Mouse (Mus musculus): Measurements from ENCODE around the gene Nae1. TPM values are rescaled to one million over a fixed set of nuclear protein-coding genes. Genes with fewer than 3 reads are reported as not detected.

Gene Nae1
- polyA plus RNA-seq, 1 experiment from 2014 or later, result 43.1 TPM

GRCm38 (mm10) chr8:104517872-104518271 lies 16.6 kb downstream of the Nae1 start:
- H3K9ac ChIP-seq, result no peak overlapping the region
- ATAC-seq (ENCODE audit: low read depth) (no peak), DNase-seq (no peak)
- H3K4me1 ChIP-seq (replicated peaks), result no peaks in the 10 kb centered on the region
- H3K27me3 ChIP-seq, result no peaks in the 10 kb centered on the region
- no peak overlapping the region for H3K4me3 ChIP-seq (replicated peaks)
- H3K36me3 ChIP-seq, result peaks cover 55% of the 10 kb centered on the region
- no peaks in the 10 kb centered on the region for H3K9me3 ChIP-seq (replicated peaks)
- H3K4me2 ChIP-seq, result no peak overlapping the region
- no peak overlapping the region for H3K27ac ChIP-seq
- 72% methylated on average over 5 of the region's 5 CpGs for WGBS (ENCODE audit: insufficient replicate concordance)

- H3K27me3 ChIP-seq, result no peaks in the 10 kb centered on the region
- H3K4me1 ChIP-seq (replicated peaks), result peaks cover 12% of the 10 kb centered on the region
- H3K9ac ChIP-seq, result no peak overlapping the region
- peak overlapping the region; percentile 80; the same call in 1 of the 2 replicates for H3K4me2 ChIP-seq
- no peaks in the 10 kb centered on the region for H3K9me3 ChIP-seq (replicated peaks)
- no peak for ATAC-seq (ENCODE audit: low read depth)
- peaks cover 14% of the 10 kb centered on the region; the same call in 1 of the 2 replicates for H3K36me3 ChIP-seq
- DNase-seq, result no peak
- no peak overlapping the region for H3K4me3 ChIP-seq (replicated peaks)
- H3K27ac ChIP-seq, result no peak overlapping the region
- 81% methylated on average over 3 of the region's 3 CpGs for WGBS (ENCODE audit: insufficient replicate concordance)
Observed at GRCm38 (mm10) chr8:104510134-104510533, 24.3 kb downstream of the Nae1 start.

- H3K9ac ChIP-seq, result peak within 1 kb of the TSS; percentile 67
- peaks cover 8% of the 10 kb centered on the region; the same call in 1 of the 2 replicates for H3K36me3 ChIP-seq
- ATAC-seq (ENCODE audit: low read depth) (peak; percentile 31), DNase-seq (peak; percentile 2)
- peak within 1 kb of the TSS; percentile 80 for H3K4me2 ChIP-seq
- peak within 1 kb of the TSS; percentile 59 for H3K4me3 ChIP-seq (replicated peaks)
- H3K27ac ChIP-seq, result no peak within 1 kb of the TSS
- 3% methylated on average over 63 of the region's 64 CpGs for WGBS (ENCODE audit: insufficient replicate concordance)
- no peaks in the 10 kb centered on the region for H3K9me3 ChIP-seq (replicated peaks)
- H3K27me3 ChIP-seq, result no peaks in the 10 kb centered on the region
- H3K4me1 ChIP-seq (replicated peaks), result peaks cover 12% of the 10 kb centered on the region
Observed at GRCm38 (mm10) chr8:104509061-104510006, 25.1 kb downstream of the Nae1 start, which contains the start of gene Terb1. Gene Terb1, minus strand, starts transcription at chr8:104509910.

- Histone ChIP-seq H3K4me2 (no peak overlapping the region), H3K27ac (no peak overlapping the region), H3K4me1 (replicated peaks) (no peaks in the 10 kb centered on the region), H3K4me3 (replicated peaks) (no peak overlapping the region), H3K9ac (no peak overlapping the region), H3K36me3 (no peaks in the 10 kb centered on the region), H3K27me3 (0 out of 2 replicates have a peak, but pooled peaks cover 3% of the 10 kb centered on the region), H3K9me3 (replicated peaks) (no peaks in the 10 kb centered on the region)
- DNase-seq (no peak), ATAC-seq (ENCODE audit: low read depth) (no peak)
- WGBS (ENCODE audit: insufficient replicate concordance), result 37% methylated on average over 1 of the region's 1 CpGs
Observed at GRCm38 (mm10) chr8:104479091-104479490, 55.3 kb downstream of the Nae1 start.

- Histone ChIP-seq H3K27me3 (no peaks in the 10 kb centered on the region), H3K4me3 (replicated peaks) (no peak overlapping the region), H3K36me3 (no peaks in the 10 kb centered on the region), H3K4me1 (replicated peaks) (no peaks in the 10 kb centered on the region), H3K9me3 (replicated peaks) (no peaks in the 10 kb centered on the region), H3K27ac (no peak overlapping the region), H3K9ac (no peak overlapping the region), H3K4me2 (no peak overlapping the region)
- 57% methylated on average over 3 of the region's 3 CpGs for WGBS (ENCODE audit: insufficient replicate concordance)
- ATAC-seq (ENCODE audit: low read depth) (no peak), DNase-seq (no peak)
Observed at GRCm38 (mm10) chr8:104472465-104472864, 62.0 kb downstream of the Nae1 start.

GRCm38 (mm10) chr8:104467463-104467862 lies 67.0 kb downstream of the Nae1 start:
- H3K4me3 ChIP-seq (replicated peaks), result no peak overlapping the region
- H3K9me3 ChIP-seq (replicated peaks), result no peaks in the 10 kb centered on the region
- DNase-seq, result no peak
- H3K36me3 ChIP-seq, result no peaks in the 10 kb centered on the region
- H3K4me2 ChIP-seq, result no peak overlapping the region
- 34% methylated on average over 2 of the region's 2 CpGs for WGBS (ENCODE audit: insufficient replicate concordance)
- no peaks in the 10 kb centered on the region for H3K4me1 ChIP-seq (replicated peaks)
- no peak for ATAC-seq (ENCODE audit: low read depth)
- no peak overlapping the region for H3K27ac ChIP-seq
- H3K9ac ChIP-seq, result no peak overlapping the region
- H3K27me3 ChIP-seq, result no peaks in the 10 kb centered on the region

Other genes with a start within 250 kb of the Nae1 start
- not detected in 2 replicates for gene Cmtm2a, start 241.5 kb downstream of the Nae1 start, polyA plus RNA-seq (2015; fragmentation: Nextera tagmentation; extraction: Ambion mirVana)
- not detected in 2 replicates for gene Gm45711, start 224.6 kb downstream of the Nae1 start, polyA plus RNA-seq (2015; fragmentation: Nextera tagmentation; extraction: Ambion mirVana)
- gene Cmtm1, start 224.5 kb downstream of the Nae1 start, polyA plus RNA-seq (2015; fragmentation: Nextera tagmentation; extraction: Ambion mirVana), result not detected in 2 replicates
- not detected in 2 replicates for gene Gm11020, start 213.1 kb downstream of the Nae1 start, polyA plus RNA-seq (2015; fragmentation: Nextera tagmentation; extraction: Ambion mirVana)
- gene Cmtm2b, start 212.4 kb downstream of the Nae1 start, polyA plus RNA-seq (2015; fragmentation: Nextera tagmentation; extraction: Ambion mirVana), result not detected in 2 replicates
- gene Cmtm3, start 195.2 kb downstream of the Nae1 start, polyA plus RNA-seq (2015; fragmentation: Nextera tagmentation; extraction: Ambion mirVana), result 20.9 and 23.5 TPM in 2 replicates
- gene Cmtm4, start 138.8 kb downstream of the Nae1 start, polyA plus RNA-seq (2015; fragmentation: Nextera tagmentation; extraction: Ambion mirVana), result 0.40 and 0.56 TPM in 2 replicates
- gene Dync1li2, start 91.6 kb downstream of the Nae1 start, polyA plus RNA-seq (2015; fragmentation: Nextera tagmentation; extraction: Ambion mirVana), result 13.5 and 16.2 TPM in 2 replicates
- gene Terb1, start 24.7 kb downstream of the Nae1 start, polyA plus RNA-seq (2015; fragmentation: Nextera tagmentation; extraction: Ambion mirVana), result 0.03 TPM in 1 of 2 replicates, not detected in the other
- gene Car7, start 52 bp upstream of the Nae1 start, polyA plus RNA-seq (2015; fragmentation: Nextera tagmentation; extraction: Ambion mirVana), result 3.7 and 4.2 TPM in 2 replicates
- gene Pdp2, start 56.8 kb upstream of the Nae1 start, polyA plus RNA-seq (2015; fragmentation: Nextera tagmentation; extraction: Ambion mirVana), result 4.4 and 5.7 TPM in 2 replicates
- gene Cdh16, start 89.8 kb upstream of the Nae1 start, polyA plus RNA-seq (2015; fragmentation: Nextera tagmentation; extraction: Ambion mirVana), result not detected in 2 replicates
- gene Rrad, start 96.7 kb upstream of the Nae1 start, polyA plus RNA-seq (2015; fragmentation: Nextera tagmentation; extraction: Ambion mirVana), result 0.75 and 0.82 TPM in 2 replicates
- gene Ciao2b, start 107.3 kb upstream of the Nae1 start, polyA plus RNA-seq (2015; fragmentation: Nextera tagmentation; extraction: Ambion mirVana), result 64.9 and 65.0 TPM in 2 replicates
- gene Ces2a, start 199.4 kb upstream of the Nae1 start, polyA plus RNA-seq (2015; fragmentation: Nextera tagmentation; extraction: Ambion mirVana), result 5.9 and 6.7 TPM in 2 replicates